Mouse (Mus musculus) forebrain, embryonic 16.5 days (tissue): ENCODE measurements around the gene Matn1. TPM values are rescaled to one million over a fixed set of nuclear protein-coding genes. Genes with fewer than 3 reads are reported as not detected.
A peak's percentile ranks its signal among the peaks of the same experiment; 100 is the strongest.

Source experiments
- ATAC-seq: fragments of 200-750 bp; cut with Nextera tagmentation; 2 replicates; pipeline ENCODE4 v1.8.0; 2017; ENCODE audit warnings: mild to moderate bottlenecking, moderate library complexity
- H3K27ac ChIP-seq: fragments of 300-500 bp; sonication (generic); 2 replicates; pipeline ENCODE4 v1.5.1; 2014; ENCODE audit warnings: low read length, control low read depth
- H3K27me3 ChIP-seq: fragments of 300-500 bp; sonication (generic); replicated peaks from 2 replicates; pipeline ENCODE4 v1.6.1; 2014; ENCODE audit warnings: low read length; ENCODE audit not compliant: control insufficient read depth, insufficient read depth
- H3K36me3 ChIP-seq: fragments of 300-500 bp; sonication (generic); 2 replicates; pipeline ENCODE4 v1.6.1; 2014; ENCODE audit not compliant: control insufficient read depth, insufficient read depth
- H3K4me1 ChIP-seq: fragments of 300-500 bp; sonication (generic); replicated peaks from 2 replicates; pipeline ENCODE4 v1.6.1; 2014; ENCODE audit warnings: low read length; ENCODE audit not compliant: control insufficient read depth, insufficient read depth
- H3K4me2 ChIP-seq: fragments of 300-500 bp; sonication (generic); 2 replicates; pipeline ENCODE4 v1.6.1; 2014; ENCODE audit warnings: mild to moderate bottlenecking, low read length, control low read depth
- H3K4me3 ChIP-seq: fragments of 300-500 bp; sonication (generic); replicated peaks from 2 replicates; pipeline ENCODE4 v1.5.1; 2014; ENCODE audit warnings: mild to moderate bottlenecking, low read length, control low read depth
- H3K9ac ChIP-seq: fragments of 300-500 bp; sonication (generic); replicated peaks from 2 replicates; pipeline ENCODE4 v1.6.1; 2014; ENCODE audit warnings: low read depth, low read length, control low read depth
- H3K9me3 ChIP-seq: fragments of 300-500 bp; sonication (generic); 2 replicates; pipeline ENCODE4 v1.6.1; 2016; ENCODE audit warnings: low read length; ENCODE audit not compliant: control insufficient read depth
- WGBS: fragments of 180-500 bp; shearing (Covaris S2); extraction: QIAGEN DNeasy Blood & Tissue Kit; methylation state at CpG from one replicate; pipeline ENCODE4 v1.1.7; 2014; 5-methylcytosine and 5-hydroxymethylcytosine counted together
- polyA plus RNA-seq: library from polyadenylated mRNA; unstranded; fragments of >200 nt; fragmentation: Nextera tagmentation; extraction: Ambion mirVana; gene quantifications from 2 replicates; pipeline ENCODE4 v1.2.1, GENCODE M21; 2015

The Matn1 gene
- polyA plus RNA-seq, 1 experiment from 2014 or later = not detected

DNA sequence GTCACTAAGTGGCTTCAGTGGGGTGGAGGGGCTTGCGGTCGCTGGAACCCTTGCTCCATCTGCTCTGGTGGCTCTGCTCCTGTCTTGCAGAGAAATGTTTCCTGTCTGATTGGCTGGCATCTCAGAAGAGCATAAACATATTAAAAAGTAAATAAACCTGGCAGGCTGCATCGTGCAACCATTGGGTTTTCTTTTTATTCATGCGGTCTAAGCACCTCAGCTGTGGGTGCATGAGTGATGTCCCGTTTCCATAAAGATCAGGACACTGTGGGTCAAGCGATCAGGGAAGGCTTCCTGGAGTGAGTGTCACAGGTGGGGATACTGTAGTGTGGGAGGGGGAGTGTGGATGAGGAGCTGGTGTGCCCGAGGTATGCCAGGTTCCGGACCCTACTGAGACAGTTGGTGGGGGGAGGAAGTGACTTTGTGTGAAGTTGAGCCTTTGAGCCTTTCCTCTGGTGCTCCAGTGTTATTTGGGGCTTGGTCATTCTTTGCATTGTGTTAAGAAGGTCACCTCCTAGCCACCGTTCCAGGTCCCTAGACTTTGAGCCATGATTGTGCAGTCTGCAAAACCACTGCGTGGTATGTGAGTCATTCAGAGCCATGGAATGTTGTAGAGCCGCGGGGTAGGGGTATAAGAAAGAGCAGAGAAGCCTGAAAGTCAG is 29.0 kb upstream of the Matn1 start:
- no peak overlapping the region for H3K27ac ChIP-seq
- H3K9me3 ChIP-seq = no peaks in the 10 kb centered on the region
- no peak overlapping the region for H3K4me3 ChIP-seq
- H3K4me1 ChIP-seq = peaks cover 9% of the 10 kb centered on the region; the same call in 1 of the 2 replicates
- no peak overlapping the region for H3K4me2 ChIP-seq
- WGBS = 80% methylated on average over 12 of the region's 12 CpGs
- H3K9ac ChIP-seq = no peak overlapping the region
- no peaks in the 10 kb centered on the region for H3K36me3 ChIP-seq
- no peaks in the 10 kb centered on the region for H3K27me3 ChIP-seq
- ATAC-seq = no peak

DNA sequence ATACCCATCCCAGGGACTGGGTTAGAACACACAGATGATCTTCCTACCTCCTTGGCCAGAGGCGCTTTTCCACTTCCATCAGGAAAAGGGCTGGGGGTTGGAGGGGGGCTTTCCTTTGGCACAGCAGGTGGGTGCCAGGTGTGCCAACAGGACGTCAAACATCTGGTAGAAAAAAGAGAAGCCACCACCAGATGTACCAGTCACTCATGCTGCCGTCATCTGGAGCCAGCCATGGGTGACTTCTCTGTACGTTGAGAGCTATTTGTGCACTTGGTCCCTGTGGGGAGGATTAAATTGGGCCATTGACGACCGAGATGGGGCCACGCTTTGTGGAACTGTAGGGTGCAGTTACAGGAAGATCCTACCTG is 28.5 kb upstream of the Matn1 start:
- H3K27ac ChIP-seq = no peak overlapping the region
- H3K9ac ChIP-seq = no peak overlapping the region
- no peak overlapping the region for H3K4me3 ChIP-seq
- no peaks in the 10 kb centered on the region for H3K27me3 ChIP-seq
- H3K4me2 ChIP-seq = no peak overlapping the region
- no peaks in the 10 kb centered on the region for H3K36me3 ChIP-seq
- ATAC-seq = no peak
- peaks cover 10% of the 10 kb centered on the region; the same call in 1 of the 2 replicates for H3K4me1 ChIP-seq
- H3K9me3 ChIP-seq = no peaks in the 10 kb centered on the region
- 60% methylated on average over 7 of the region's 7 CpGs for WGBS

DNA sequence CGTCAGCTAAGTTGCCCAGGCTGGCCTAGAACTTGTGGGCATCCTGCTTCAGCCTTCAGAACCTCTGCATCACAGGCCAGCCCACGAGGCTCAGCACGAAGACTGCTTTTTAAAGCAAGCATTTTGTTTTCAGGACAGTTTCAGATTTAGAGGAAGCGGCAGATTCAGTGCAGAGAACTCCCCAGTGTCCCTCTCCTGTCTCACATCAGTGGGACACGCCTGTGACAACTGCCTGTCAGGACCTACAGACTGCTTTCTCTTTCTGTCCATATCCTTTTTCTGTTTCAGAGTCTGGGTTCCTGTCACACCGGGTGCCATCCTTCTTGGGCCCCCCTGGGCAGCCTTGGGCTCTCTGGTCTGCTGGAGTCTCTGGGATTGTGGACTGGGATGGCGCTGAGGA is 27.5 kb upstream of the Matn1 start:
- Histone ChIP-seq H3K27me3 (no peaks in the 10 kb centered on the region), H3K9ac (no peak overlapping the region), H3K4me1 (peaks cover 15% of the 10 kb centered on the region), H3K4me2 (no peak overlapping the region), H3K9me3 (no peaks in the 10 kb centered on the region), H3K4me3 (no peak overlapping the region), H3K36me3 (no peaks in the 10 kb centered on the region), H3K27ac (no peak overlapping the region)
- WGBS = 83% methylated on average over 7 of the region's 7 CpGs
- no peak for ATAC-seq

DNA sequence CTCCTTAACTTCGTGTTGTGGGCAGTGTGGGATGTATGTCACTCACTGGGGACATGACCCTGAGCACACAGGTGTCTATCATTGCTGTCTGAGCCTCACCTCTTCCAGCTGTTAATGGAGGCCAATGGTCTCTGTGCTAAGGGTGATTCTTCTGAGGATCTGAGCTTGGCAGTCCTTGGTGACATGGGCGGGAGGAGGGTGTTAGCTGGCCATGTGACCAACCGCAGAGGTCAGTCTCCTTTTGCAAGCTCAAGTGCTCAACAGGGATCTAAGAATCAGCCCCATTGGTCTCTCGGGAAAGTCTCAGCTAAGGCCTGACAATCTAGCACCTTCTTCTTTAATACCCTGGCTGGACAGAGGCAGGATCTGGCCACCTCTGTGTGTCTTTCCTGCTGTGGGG is 26.6 kb upstream of the Matn1 start:
- H3K4me2 ChIP-seq = no peak overlapping the region
- peaks cover 15% of the 10 kb centered on the region for H3K4me1 ChIP-seq
- 84% methylated on average over 4 of the region's 4 CpGs for WGBS
- H3K9ac ChIP-seq = no peak overlapping the region
- no peak for ATAC-seq
- H3K27ac ChIP-seq = no peak overlapping the region
- no peaks in the 10 kb centered on the region for H3K36me3 ChIP-seq
- no peaks in the 10 kb centered on the region for H3K9me3 ChIP-seq
- H3K4me3 ChIP-seq = no peak overlapping the region
- no peaks in the 10 kb centered on the region for H3K27me3 ChIP-seq

DNA sequence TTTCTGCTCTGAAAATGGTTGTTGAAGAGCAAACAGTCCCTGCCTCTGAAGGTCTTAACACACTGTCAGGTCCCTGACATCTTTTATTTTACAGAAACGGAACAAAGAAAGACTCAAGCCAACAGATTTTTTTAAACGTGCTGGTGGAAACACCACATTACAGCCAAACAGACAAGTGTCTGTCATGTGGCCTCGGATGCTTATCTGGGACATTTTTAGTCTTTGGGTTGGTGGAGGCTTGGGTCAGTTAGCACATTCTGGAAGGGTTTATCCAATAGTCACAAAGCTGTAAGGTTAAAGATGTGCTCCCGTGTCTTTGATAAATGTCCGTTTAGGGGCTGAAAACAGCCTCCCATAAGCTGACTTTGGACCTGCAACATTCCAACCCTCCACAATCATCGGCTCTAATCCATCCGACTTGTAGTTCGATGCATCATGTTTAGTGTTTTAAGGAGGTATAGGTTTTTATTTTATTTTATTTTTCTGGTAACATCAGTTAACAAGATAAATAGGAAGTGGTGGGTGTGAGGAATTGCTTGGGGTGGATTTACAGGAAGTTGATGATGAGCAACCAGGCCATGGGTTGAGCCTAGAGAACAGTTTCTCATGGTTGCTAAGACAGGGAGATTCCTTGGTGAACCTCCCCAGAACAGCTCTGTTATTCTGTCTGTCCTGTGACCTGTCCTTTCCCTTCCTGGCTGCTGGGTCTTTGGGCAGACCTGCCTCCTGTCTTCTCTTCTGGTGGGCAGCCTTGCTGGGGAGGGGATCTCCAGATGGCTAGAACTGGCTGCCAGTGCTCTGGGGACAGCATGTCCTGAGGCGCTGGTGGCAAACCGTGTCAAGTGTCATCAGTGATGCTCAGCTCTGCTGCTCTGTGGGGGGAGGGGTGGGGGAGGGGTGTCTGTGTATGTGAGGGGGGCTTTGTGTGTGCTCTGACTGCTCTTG is 25.1 kb upstream of the Matn1 start:
- Histone ChIP-seq H3K9me3 (no peaks in the 10 kb centered on the region), H3K4me2 (no peak overlapping the region), H3K4me1 (peaks cover 15% of the 10 kb centered on the region), H3K27ac (no peak overlapping the region), H3K4me3 (no peak overlapping the region), H3K27me3 (no peaks in the 10 kb centered on the region), H3K36me3 (no peaks in the 10 kb centered on the region), H3K9ac (no peak overlapping the region)
- WGBS = 65% methylated on average over 10 of the region's 10 CpGs
- no peak for ATAC-seq

DNA sequence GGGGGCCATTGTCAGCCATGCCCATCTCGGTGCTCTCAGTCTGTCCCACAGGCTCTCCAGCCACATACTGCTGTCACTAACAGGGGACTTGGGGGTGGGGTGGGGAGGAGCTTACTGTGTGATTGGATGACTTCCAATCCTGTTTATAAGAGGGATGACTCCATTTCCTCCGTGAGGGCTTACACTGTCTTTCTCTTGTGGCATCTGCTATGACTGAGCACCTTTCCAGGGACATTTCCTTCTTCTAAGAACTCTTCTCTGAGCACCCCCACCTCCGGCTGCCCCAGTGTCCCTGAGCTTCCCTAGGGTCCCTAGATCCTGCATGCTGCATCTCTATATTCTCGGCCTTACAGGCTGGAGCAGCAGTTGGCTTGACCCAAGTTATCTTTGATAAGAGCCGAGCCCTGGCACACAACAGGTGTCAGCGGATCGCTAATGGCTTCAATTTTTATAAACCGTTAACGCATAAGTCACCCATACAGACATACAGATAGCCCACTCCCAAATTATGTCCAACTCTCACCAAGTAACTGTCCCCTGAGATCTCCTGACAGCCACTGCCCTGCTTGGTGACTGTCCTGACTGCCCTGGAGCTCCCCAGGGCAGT is 24.3 kb upstream of the Matn1 start:
- Histone ChIP-seq H3K9ac (no peak overlapping the region), H3K27ac (no peak overlapping the region), H3K36me3 (no peaks in the 10 kb centered on the region), H3K4me2 (no peak overlapping the region), H3K4me1 (peaks cover 15% of the 10 kb centered on the region), H3K4me3 (no peak overlapping the region), H3K27me3 (no peaks in the 10 kb centered on the region), H3K9me3 (no peaks in the 10 kb centered on the region)
- ATAC-seq = no peak
- 71% methylated on average over 9 of the region's 9 CpGs for WGBS

DNA sequence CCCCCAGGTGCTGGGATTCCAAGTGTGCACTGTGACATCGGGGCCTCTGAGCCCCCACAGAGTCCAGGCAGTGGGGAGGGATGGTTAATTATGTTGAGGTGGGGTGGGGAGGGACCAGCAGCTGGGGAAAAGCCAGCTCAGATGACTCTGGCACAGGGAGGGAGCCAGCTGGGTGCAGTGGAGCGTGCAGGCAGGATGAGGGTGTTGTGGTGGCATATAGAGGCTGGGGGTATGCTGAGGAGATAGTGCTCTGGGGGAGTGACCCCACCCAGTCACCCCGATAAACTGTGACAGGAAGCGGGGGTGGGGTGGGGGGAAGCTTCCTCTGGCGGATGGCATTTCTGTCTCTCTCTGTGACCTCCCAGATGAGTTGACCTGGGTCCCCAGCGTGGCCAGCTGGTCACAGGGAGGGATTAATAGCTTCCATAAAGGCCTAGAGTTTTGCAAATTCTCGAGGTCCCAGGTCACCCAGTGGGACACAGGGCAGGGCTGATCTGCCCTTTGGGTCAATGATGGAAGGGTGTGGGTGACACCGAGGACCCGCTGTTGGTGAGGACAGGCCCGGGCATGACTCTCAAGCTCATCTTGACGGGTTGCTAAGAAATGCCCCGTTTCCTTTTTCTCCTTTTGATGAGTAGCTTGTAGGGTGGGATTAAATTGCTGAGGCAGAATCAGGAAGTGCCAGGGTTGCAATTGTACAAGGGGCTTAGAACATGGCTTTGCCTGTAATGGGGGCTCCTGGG is 23.1 kb upstream of the Matn1 start:
- Histone ChIP-seq H3K4me3 (no peak overlapping the region), H3K36me3 (no peaks in the 10 kb centered on the region), H3K27me3 (no peaks in the 10 kb centered on the region), H3K4me2 (no peak overlapping the region), H3K4me1 (peaks cover 15% of the 10 kb centered on the region), H3K9ac (no peak overlapping the region), H3K9me3 (no peaks in the 10 kb centered on the region), H3K27ac (no peak overlapping the region)
- ATAC-seq = peak; percentile 50; the same call in 1 of the 2 replicates
- WGBS = 45% methylated on average over 12 of the region's 12 CpGs

DNA sequence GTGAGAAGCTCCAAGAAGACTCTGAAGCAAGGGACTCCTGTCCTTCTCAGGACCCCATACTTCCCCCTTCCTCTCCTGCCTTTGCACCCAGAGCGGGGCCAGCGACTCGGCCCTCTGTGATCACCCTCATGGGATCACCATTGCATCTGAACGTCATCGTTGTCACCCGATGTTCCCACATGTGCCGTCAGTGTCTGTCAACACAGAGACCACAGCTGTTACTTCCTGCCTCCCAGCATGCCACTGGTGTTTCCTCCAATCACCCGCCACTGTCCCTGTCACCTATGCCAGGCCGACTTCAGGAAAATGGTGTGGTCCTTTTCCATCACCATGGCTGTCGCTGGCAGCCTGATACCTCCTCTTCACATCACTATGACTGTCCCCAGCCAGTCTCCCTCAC is 22.2 kb upstream of the Matn1 start:
- peaks cover 15% of the 10 kb centered on the region for H3K4me1 ChIP-seq
- 86% methylated on average over 10 of the region's 10 CpGs for WGBS
- no peak overlapping the region for H3K9ac ChIP-seq
- no peaks in the 10 kb centered on the region for H3K36me3 ChIP-seq
- H3K4me2 ChIP-seq = no peak overlapping the region
- no peak overlapping the region for H3K27ac ChIP-seq
- H3K9me3 ChIP-seq = no peaks in the 10 kb centered on the region
- H3K4me3 ChIP-seq = no peak overlapping the region
- no peaks in the 10 kb centered on the region for H3K27me3 ChIP-seq
- no peak for ATAC-seq

DNA sequence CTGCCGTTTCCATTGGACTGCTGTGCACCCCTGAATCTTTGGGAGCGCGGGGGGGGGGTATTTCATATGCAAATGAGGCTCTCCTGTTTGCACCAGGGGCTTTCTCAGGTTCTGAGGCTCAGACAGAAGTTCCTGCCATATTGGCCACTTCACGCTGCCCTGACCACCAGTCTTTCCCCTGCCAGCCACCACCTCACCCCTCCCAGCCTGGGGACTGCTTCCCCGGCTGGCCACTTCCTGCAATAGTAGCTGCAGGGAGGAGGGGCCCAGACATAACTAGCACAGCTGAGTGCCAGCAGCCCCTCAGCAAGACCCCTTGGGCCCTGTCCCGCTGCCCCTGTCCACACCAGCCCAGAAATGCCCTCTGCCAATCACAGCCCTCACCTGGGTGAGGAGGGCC is 17.9 kb upstream of the Matn1 start:
- Histone ChIP-seq H3K4me2 (no peak overlapping the region), H3K9me3 (no peaks in the 10 kb centered on the region), H3K9ac (no peak overlapping the region), H3K36me3 (no peaks in the 10 kb centered on the region), H3K27ac (no peak overlapping the region), H3K27me3 (no peaks in the 10 kb centered on the region), H3K4me1 (no peaks in the 10 kb centered on the region), H3K4me3 (no peak overlapping the region)
- no peak for ATAC-seq
- WGBS = 57% methylated on average over 6 of the region's 6 CpGs
